14 mouse cellular contexts compared by ENCODE assay signal in genomic region chr13:8207337-8207736, GRCm38 (mm10). TPM values are rescaled to one million over a fixed set of nuclear protein-coding genes. Genes with fewer than 3 reads are reported as not detected.
DNase-seq lines count a peak whose midpoint lies in the region; ATAC-seq lines count a peak whose summit lies in the region.
"Had no signal": no experiment of that assay in that cellular context is flagged by ENCODE, and none has a peak within 500 bp of the region (broad histone marks: within the 10 kb centered on the region; RNA-seq: fewer than 3 reads in every experiment).

No protein-coding gene starts in this region.

- DNase-seq in cerebellum, postnatal 25 days = peak; percentile 27
- no peak for DNase-seq in cerebellum, adult 11 months
- DNase-seq in midbrain, embryonic 11.5 days (ENCODE audit: low spot score, missing footprints) = no peak
- peak; percentile 45 for DNase-seq in layer of hippocampus, adult 9-11 months
- peak; percentile 67 for DNase-seq in retina, embryonic 14.5 days (ENCODE audit: low spot score)
- DNase-seq in heart, adult 9 months (ENCODE audit: low spot score in 2 of 2) = no peak
- DNase-seq: adrenal gland, postnatal 36 days; cerebellum, adult 9-10 months; heart, adult 2 months had no signal

- H3K9ac ChIP-seq in midbrain, embryonic 13.5 days (replicated peaks) = peak overlapping the region; percentile 48; the same call in 1 of the 2 replicates
- no peak overlapping the region for H3K9ac ChIP-seq in midbrain, embryonic 11.5 days (ENCODE audit: low read length)
- H3K9ac ChIP-seq: embryonic facial prominence, embryonic 15.5 days; lung, embryonic 15.5 days had no signal

- peak overlapping the region; percentile 40 for H3K4me2 ChIP-seq in midbrain, embryonic 13.5 days (replicated peaks)
- no peak overlapping the region for H3K4me2 ChIP-seq in midbrain, embryonic 11.5 days
- H3K4me2 ChIP-seq: embryonic facial prominence, embryonic 15.5 days; lung, embryonic 15.5 days had no signal

- H3K9me3 ChIP-seq in midbrain, embryonic 13.5 days = no peaks in the 10 kb centered on the region
- no peaks in the 10 kb centered on the region for H3K9me3 ChIP-seq in midbrain, embryonic 11.5 days (ENCODE audit: control insufficient read depth, low read length)
- H3K9me3 ChIP-seq: embryonic facial prominence, embryonic 15.5 days; lung, embryonic 15.5 days had no signal

- no peaks in the 10 kb centered on the region for H3K36me3 ChIP-seq in midbrain, embryonic 13.5 days
- no peaks in the 10 kb centered on the region for H3K36me3 ChIP-seq in midbrain, embryonic 11.5 days (ENCODE audit: control insufficient read depth, insufficient read depth, low read length)
- H3K36me3 ChIP-seq: embryonic facial prominence, embryonic 15.5 days; lung, embryonic 15.5 days had no signal

- H3K4me1 ChIP-seq in midbrain, embryonic 13.5 days (replicated peaks) = peaks cover 9% of the 10 kb centered on the region
- H3K4me1 ChIP-seq in midbrain, embryonic 11.5 days (ENCODE audit: control insufficient read depth, insufficient read depth, low read length) = peaks cover 5% of the 10 kb centered on the region; the same call in 1 of the 2 replicates
- H3K4me1 ChIP-seq: lung, embryonic 15.5 days had no signal

- 49% methylated on average over 16 of the region's 16 CpGs for whole genome bisulfite sequencing in midbrain, embryonic 13.5 days
- 70% methylated on average over 16 of the region's 16 CpGs for WGBS in midbrain, embryonic 11.5 days

- ATAC-seq in midbrain, embryonic 13.5 days = peak; percentile 41; the same call in 1 of the 2 replicates
- ATAC-seq in midbrain, embryonic 11.5 days (ENCODE audit: low FRiP score) = no peak
- no peak for ATAC-seq in frontal cortex, adult (ENCODE audit: low TSS enrichment)

- H3K27ac ChIP-seq in midbrain, embryonic 13.5 days = peak overlapping the region; percentile 51
- H3K27ac ChIP-seq in midbrain, embryonic 11.5 days (ENCODE audit: low read depth, low read length) = no peak overlapping the region
- H3K27ac ChIP-seq: embryonic facial prominence, embryonic 15.5 days; heart, adult 2 months; lung, embryonic 15.5 days had no signal

- H3K27me3 ChIP-seq in midbrain, embryonic 13.5 days = 0 out of 2 replicates have a peak, but pooled peaks cover 4% of the 10 kb centered on the region
- H3K27me3 ChIP-seq in midbrain, embryonic 11.5 days (ENCODE audit: control insufficient read depth, insufficient read depth, low read length) = no peaks in the 10 kb centered on the region

- H3K4me3 ChIP-seq in midbrain, embryonic 13.5 days (replicated peaks) = peak overlapping the region; percentile 32
- H3K4me3 ChIP-seq in midbrain, embryonic 11.5 days (ENCODE audit: low read depth, low read length) = no peak overlapping the region
- H3K4me3 ChIP-seq: embryonic facial prominence, embryonic 15.5 days; heart, adult 2 months; lung, embryonic 15.5 days had no signal

RNA-seq across cellular contexts. Expression of gene Adarb2, which starts 4.7 kb away (rescaled TPM):
- polyA plus RNA-seq in midbrain, embryonic 13.5 days (2015; fragmentation: Nextera tagmentation; extraction: Ambion mirVana) = 25.0 and 26.9 TPM in 2 replicates
- polyA plus RNA-seq in midbrain, embryonic 11.5 days (2014; fragmentation: Nextera tagmentation; extraction: Ambion mirVana) = 5.9 and 6.6 TPM in 2 replicates
- polyA plus RNA-seq: heart, adult 2 months; liver, adult 2 months had no signal

Comparison
In these comparisons a context has a peak if more than half of its experiments do, and no peak if none do; other contexts are left out.
1. DNase-seq: peak in cerebellum, postnatal 25 days (2 of 2), layer of hippocampus, adult 9-11 months (single experiment) and retina, embryonic 14.5 days (single experiment); none in cerebellum, adult 11 months (single experiment), midbrain, embryonic 11.5 days (single experiment) and heart, adult 9 months (0 of 2).